18 mouse cellular contexts compared by ENCODE assay signal in genomic region chr1:153009338-153009737, GRCm38 (mm10).
"Had no signal": no experiment of that assay in that cellular context is flagged by ENCODE, and none has a peak within 500 bp of the region (broad histone marks: within the 10 kb centered on the region; RNA-seq: fewer than 3 reads in every experiment).

No protein-coding gene starts in this region.

- H3K9me3 ChIP-seq: kidney, embryonic 15.5 days; liver, embryonic 13.5 days; midbrain, embryonic 12.5 days; midbrain, embryonic 15.5 days; neural tube, embryonic 12.5 days; neural tube, embryonic 15.5 days; stomach, embryonic 15.5 days had no signal

- H3K9ac ChIP-seq: kidney, embryonic 15.5 days; liver, embryonic 13.5 days; midbrain, embryonic 12.5 days; midbrain, embryonic 15.5 days; neural tube, embryonic 12.5 days; neural tube, embryonic 15.5 days; stomach, embryonic 15.5 days had no signal

- H3K36me3 ChIP-seq: kidney, embryonic 15.5 days; liver, embryonic 13.5 days; midbrain, embryonic 12.5 days; midbrain, embryonic 15.5 days; neural tube, embryonic 12.5 days; neural tube, embryonic 15.5 days; stomach, embryonic 15.5 days had no signal

- H3K27me3 ChIP-seq: liver, embryonic 13.5 days; midbrain, embryonic 15.5 days; neural tube, embryonic 12.5 days; neural tube, embryonic 15.5 days; stomach, embryonic 15.5 days had no signal

- H3K4me1 ChIP-seq: liver, embryonic 13.5 days had no signal

- DNase-seq: kidney, adult 8-10 months; kidney, postnatal 10 days; kidney, postnatal 36 days; layer of hippocampus, postnatal 36 days; liver, embryonic 13.5 days; lung, adult 2 months; right cerebral cortex, adult 18-20 months; right cerebral cortex, postnatal 14 days; right cerebral cortex, postnatal 4 days; thymus, postnatal 36 days had no signal

- H3K4me3 ChIP-seq: kidney, embryonic 15.5 days; left cerebral cortex, adult 2 months; liver, embryonic 13.5 days; megakaryocyte, embryonic 14.5 days; midbrain, embryonic 12.5 days; midbrain, embryonic 15.5 days; neural tube, embryonic 12.5 days; neural tube, embryonic 15.5 days; stomach, embryonic 15.5 days had no signal

- H3K27ac ChIP-seq: kidney, embryonic 15.5 days; left cerebral cortex, adult 2 months; liver, embryonic 13.5 days; midbrain, embryonic 12.5 days; midbrain, embryonic 15.5 days; neural tube, embryonic 12.5 days; neural tube, embryonic 15.5 days; stomach, embryonic 15.5 days had no signal
